Mouse (Mus musculus) cortical plate, adult 2 months (tissue): ENCODE results near the gene Nobox.

Experiments used
- CTCF ChIP-seq: fragments of 200-500 bp; IDR thresholded peaks from 2 replicates; pipeline ENCODE4 v1.5.1; 2011; ENCODE audit warnings: mild to moderate bottlenecking, control low read depth, low read length; ENCODE audit not compliant: insufficient read depth; ENCODE audit errors: extremely low read depth
- POLR2A ChIP-seq: fragments of 200-500 bp; IDR thresholded peaks from 2 replicates; pipeline ENCODE4 v1.6.1; 2011; ENCODE audit warnings: mild to moderate bottlenecking, low read length, control low read depth; ENCODE audit not compliant: insufficient read depth; ENCODE audit errors: extremely low read depth

DNA sequence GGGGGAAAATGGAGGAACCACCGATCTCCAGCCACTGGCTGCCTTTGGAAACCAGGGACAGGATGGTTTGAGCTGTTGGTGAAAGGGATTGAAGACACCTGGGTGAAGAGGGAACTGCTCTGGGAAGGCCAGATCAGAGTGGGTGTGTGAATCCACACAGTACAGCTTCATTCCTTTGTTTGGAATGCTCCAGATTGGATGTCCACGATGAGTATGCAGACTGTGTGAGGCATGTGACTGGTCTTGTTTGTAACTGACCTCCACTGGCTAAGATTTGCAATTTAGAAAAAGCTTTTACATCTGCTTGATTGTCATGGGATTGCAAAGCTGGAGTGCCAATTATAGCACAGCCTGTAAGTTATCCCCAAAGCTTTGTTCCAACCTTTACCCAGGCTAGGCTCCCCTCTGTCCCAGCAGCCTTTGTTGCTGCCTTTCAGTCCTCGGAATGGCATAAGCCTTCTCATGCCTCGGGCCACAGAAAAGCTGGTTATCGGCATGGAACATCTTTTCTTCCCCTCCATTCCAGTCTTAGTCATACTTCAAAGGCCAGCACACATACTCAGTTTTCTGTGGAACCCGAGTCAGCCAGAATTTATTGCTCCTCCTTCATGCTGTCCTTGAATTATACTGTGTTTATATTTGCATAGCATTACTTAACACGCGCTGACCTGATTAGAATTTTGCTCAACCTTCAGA lies 3.8 kb upstream of the Nobox start:
- TF ChIP-seq CTCF (no peak), POLR2A (no peak)
